Mouse (Mus musculus) liver, adult 2 months (tissue): ENCODE measurements around the gene Med16. TPM values are rescaled to one million over a fixed set of nuclear protein-coding genes. Genes with fewer than 3 reads are reported as not detected.

ENCODE experiments used
- DNase-seq: peaks from one replicate; pipeline ENCODE4 v3.0.0-alpha.2; 2011; ENCODE audit warnings: low read depth, low spot score; ENCODE audit errors: extremely low read depth
- H3K27ac ChIP-seq: fragments of 200-500 bp; replicated peaks from 2 replicates; pipeline ENCODE4 v1.5.1; 2012; ENCODE audit warnings: low read depth, mild to moderate bottlenecking, control low read depth, inconsistent platforms, low read length; ENCODE audit not compliant: insufficient read depth
- H3K27me3 ChIP-seq: fragments of 200-500 bp; 2 replicates; pipeline ENCODE4 v1.6.1; 2012; ENCODE audit warnings: mild to moderate bottlenecking, moderate library complexity, low read length, inconsistent platforms; ENCODE audit not compliant: control insufficient read depth, insufficient read depth
- H3K36me3 ChIP-seq: fragments of 200-500 bp; 2 replicates; pipeline ENCODE4 v1.6.1; 2012; ENCODE audit warnings: low read length, inconsistent platforms; ENCODE audit not compliant: control insufficient read depth, insufficient read depth
- H3K4me1 ChIP-seq: fragments of 200-500 bp; 2 replicates; pipeline ENCODE4 v1.6.1; 2011; ENCODE audit warnings: low read length; ENCODE audit not compliant: control insufficient read depth, insufficient read depth
- H3K4me3 ChIP-seq: fragments of 200-500 bp; 2 replicates; pipeline ENCODE4 v1.5.1; 2011; ENCODE audit warnings: low read depth, mild to moderate bottlenecking, control low read depth, low read length, moderate library complexity; ENCODE audit not compliant: insufficient read depth
- H3K79me2 ChIP-seq: fragments of 200-500 bp; 2 replicates; pipeline ENCODE4 v1.6.1; 2012; ENCODE audit warnings: inconsistent platforms, mild to moderate bottlenecking, low read length, moderate library complexity; ENCODE audit not compliant: control insufficient read depth, insufficient read depth
- H3K9ac ChIP-seq: fragments of 200-500 bp; 2 replicates; pipeline ENCODE4 v1.6.1; 2012; ENCODE audit warnings: low read depth, mild to moderate bottlenecking, control low read depth, inconsistent platforms, low read length
- CTCF ChIP-seq: fragments of 200-500 bp; IDR thresholded peaks from 2 replicates; pipeline ENCODE4 v1.5.1; 2011; ENCODE audit warnings: low read depth, low read length, control low read depth
- POLR2A ChIP-seq: fragments of 200-500 bp; IDR thresholded peaks from 2 replicates; pipeline ENCODE4 v1.6.1; 2011; ENCODE audit warnings: low read length, control low read depth; ENCODE audit not compliant: insufficient read depth; ENCODE audit errors: extremely low read depth
- WGBS: fragments of 180-500 bp; shearing (Covaris S2); methylation state at CpG from one replicate; pipeline ENCODE4 v1.1.7; 2018; 5-methylcytosine and 5-hydroxymethylcytosine counted together
- polyA plus RNA-seq: library from polyadenylated mRNA; depleted of rRNA; stranded (reverse); fragments of >200 nt; gene quantifications from 2 replicates; pipeline ENCODE4 v1.2.3, GENCODE M21; 2012
- total RNA-seq: library from RNA; depleted of rRNA; stranded (reverse); fragments of >200 nt; gene quantifications from 2 replicates; pipeline ENCODE4 v1.2.3, GENCODE M21; 2014

Gene Med16
- total and polyA plus RNA-seq, 2 experiments, result 5.9 to 29.9 TPM

DNA sequence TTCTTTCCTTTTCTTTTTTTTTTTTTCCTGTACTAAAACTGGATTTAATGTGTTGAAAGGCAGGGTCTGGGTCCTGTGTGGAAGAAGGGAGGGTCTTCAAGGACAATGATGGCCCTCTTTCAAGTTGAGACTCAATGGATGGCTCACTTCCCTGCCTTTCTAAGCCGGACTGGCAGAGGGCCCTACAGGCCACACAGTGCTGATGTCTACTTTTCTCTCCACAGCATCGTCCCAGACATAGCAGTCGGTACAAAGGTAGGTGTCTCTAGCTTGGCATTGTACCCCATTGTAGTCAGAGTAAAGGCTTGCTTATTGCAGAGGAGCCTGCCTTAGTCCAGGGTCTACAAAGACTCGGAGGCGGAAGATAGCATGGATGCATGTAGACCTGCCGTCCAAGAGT, 52.4 kb downstream of the Med16 start:
- Histone ChIP-seq H3K4me3 (peak overlapping the region; percentile 30), H3K9ac (peak overlapping the region; percentile 48), H3K79me2 (peaks cover 42% of the 10 kb centered on the region), H3K4me1 (peaks cover 30% of the 10 kb centered on the region), H3K36me3 (peaks cover 19% of the 10 kb centered on the region), H3K27me3 (no peaks in the 10 kb centered on the region), H3K27ac (peak overlapping the region; percentile 90; the same call in 1 of the 2 replicates)
- 19% methylated on average over 6 of the region's 6 CpGs for WGBS
- TF ChIP-seq CTCF (no peak), POLR2A (no peak)
- peak; percentile 17 for DNase-seq

DNA sequence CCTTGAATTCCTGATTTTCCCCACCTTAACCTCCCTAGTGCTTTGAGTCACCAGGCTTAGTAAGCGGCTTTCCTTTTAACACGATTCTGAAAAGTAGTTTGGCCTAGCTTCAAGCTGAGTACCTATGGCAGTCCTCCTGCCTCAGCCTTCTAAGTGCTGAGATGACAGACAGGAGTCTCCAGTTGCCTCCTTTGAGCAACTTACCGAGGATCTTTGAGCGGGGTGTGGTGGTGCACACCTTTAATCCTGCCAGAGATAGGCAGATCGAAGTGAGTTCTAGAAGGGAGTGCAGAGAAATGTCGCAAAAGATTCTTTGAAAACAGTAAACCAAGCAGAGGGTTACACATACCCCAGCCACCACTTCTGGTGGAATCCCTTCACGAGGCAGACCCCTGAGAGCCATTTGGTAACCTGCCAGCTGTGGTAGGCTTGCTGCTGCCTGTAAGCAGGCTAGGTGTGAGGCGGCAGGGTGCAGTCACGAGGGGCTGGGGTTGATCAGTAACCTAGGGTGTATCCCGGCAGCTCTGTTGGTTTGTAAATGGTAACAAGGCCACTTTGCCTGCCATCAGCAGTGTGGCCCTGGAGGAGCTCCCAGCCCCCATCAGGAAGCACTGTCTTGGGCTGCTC, 53.1 kb downstream of the Med16 start:
- peaks cover 42% of the 10 kb centered on the region for H3K79me2 ChIP-seq
- H3K27ac ChIP-seq, result peak overlapping the region; percentile 90
- H3K27me3 ChIP-seq, result no peaks in the 10 kb centered on the region
- H3K9ac ChIP-seq, result peak overlapping the region; percentile 96
- TF ChIP-seq POLR2A (no peak), CTCF (no peak)
- peaks cover 15% of the 10 kb centered on the region for H3K36me3 ChIP-seq
- 1% methylated on average over 10 of the region's 10 CpGs for WGBS
- peak overlapping the region; percentile 86 for H3K4me3 ChIP-seq
- DNase-seq, result peak; percentile 91
- peaks cover 30% of the 10 kb centered on the region for H3K4me1 ChIP-seq

DNA sequence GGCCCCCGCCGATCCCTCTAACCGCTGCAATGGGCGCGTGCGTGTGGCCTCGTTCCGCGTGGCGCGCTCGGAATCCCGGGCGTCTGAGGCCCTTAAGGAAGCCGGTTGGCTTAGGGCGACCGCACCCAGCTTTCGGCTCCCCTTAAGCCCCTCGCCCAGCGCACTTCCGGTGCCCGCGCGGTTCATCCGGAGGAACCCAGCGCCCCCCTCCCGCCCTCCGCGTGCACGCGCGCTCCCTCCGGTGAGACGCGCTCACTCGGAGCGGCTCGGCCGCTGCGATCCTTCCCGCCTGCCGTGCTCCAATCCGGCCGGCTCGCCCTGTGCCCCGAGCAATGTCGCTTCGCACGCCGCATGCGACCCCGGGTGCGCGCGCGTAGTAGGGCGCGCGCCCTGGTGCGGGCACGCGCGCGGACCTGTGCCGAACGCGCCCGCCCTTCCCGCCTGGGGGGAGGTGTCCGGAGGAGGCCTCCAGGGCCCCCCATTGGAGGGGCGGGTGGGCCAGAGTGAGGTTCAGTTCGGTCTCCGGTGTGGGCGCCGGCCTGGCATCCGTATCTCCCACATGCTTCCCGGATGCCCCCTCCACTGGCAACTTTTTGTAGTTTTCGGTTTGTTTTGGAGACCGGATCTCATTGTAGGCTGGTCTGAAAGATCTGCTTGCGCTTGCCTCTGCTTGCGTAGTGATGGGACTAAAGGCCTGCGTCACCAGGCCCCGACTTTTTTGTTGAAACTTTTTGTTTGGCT, 53.8 kb downstream of the Med16 start:
- WGBS, result under 1% methylated on average over 83 of the region's 83 CpGs
- peak overlapping the region; percentile 86 for H3K4me3 ChIP-seq
- H3K27ac ChIP-seq, result peak overlapping the region; percentile 90
- peaks cover 40% of the 10 kb centered on the region for H3K79me2 ChIP-seq
- no peak for TF ChIP-seq CTCF
- TF ChIP-seq POLR2A, result no peak
- peaks cover 30% of the 10 kb centered on the region for H3K4me1 ChIP-seq
- H3K36me3 ChIP-seq, result peaks cover 8% of the 10 kb centered on the region
- DNase-seq, result peak; percentile 58
- no peaks in the 10 kb centered on the region for H3K27me3 ChIP-seq
- H3K9ac ChIP-seq, result peak overlapping the region; percentile 96

DNA sequence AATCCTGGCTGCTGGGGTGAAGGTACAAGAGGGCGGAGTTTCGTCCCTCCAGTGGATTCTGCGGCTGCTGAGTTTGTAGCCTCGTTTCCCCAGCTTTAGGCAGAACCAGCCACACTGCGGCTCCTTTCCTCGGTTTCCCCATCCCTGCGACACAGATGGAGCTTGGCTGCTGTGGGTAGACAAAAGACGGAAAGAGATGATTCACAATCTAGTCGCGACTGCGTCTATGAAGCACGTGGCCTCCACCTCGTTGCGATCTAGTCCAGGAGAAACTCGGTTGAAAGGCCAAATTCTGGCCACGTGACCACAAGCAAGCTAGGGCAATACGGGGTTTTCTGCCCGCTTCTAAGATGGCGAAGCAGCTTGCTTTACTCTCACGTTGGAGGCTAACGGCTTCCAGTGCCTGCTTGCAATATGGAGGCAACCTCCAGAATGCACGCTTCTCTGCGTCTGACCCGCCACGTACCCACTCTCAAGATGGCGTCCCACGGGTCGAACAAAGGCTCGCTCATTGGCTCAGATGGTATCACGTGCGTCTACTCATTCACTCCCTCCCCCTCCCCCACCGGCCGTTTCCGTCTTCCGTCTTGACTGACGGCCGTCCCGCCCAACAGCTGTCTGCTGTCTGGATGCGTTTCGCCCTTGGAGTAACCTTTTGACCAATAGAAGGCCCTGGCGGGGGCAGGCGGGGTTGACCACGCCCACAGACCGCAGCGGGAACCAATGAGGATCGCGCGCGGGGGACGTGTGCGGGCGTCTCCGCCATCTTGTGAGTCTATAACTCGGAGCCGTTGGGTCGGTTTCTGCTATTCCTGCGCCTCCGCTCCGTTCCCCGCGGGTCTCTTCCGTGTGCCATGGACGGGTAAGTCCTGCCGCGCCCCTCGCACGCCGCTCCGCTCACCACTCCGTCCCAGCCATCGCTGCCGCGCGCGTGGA, 54.6 kb downstream of the Med16 start, which contains the start of gene Ptbp1:
Ptbp1 (plus strand) TSS at position 568 of the 936 bp plus-strand sequence.
- DNase-seq, result peak; percentile 96
- peaks cover 31% of the 10 kb centered on the region for H3K79me2 ChIP-seq
- H3K4me3 ChIP-seq, result peak within 1 kb of the TSS; percentile 86
- WGBS, result under 1% methylated on average over 75 of the region's 75 CpGs
- H3K4me1 ChIP-seq, result peaks cover 30% of the 10 kb centered on the region
- H3K27ac ChIP-seq, result peak within 1 kb of the TSS; percentile 90
- peak within 1 kb of the TSS; percentile 96 for H3K9ac ChIP-seq
- H3K27me3 ChIP-seq, result no peaks in the 10 kb centered on the region
- peaks cover under 1% of the 10 kb centered on the region; the same call in 1 of the 2 replicates for H3K36me3 ChIP-seq
- TF ChIP-seq CTCF (no peak), POLR2A (peak; percentile 98)

DNA sequence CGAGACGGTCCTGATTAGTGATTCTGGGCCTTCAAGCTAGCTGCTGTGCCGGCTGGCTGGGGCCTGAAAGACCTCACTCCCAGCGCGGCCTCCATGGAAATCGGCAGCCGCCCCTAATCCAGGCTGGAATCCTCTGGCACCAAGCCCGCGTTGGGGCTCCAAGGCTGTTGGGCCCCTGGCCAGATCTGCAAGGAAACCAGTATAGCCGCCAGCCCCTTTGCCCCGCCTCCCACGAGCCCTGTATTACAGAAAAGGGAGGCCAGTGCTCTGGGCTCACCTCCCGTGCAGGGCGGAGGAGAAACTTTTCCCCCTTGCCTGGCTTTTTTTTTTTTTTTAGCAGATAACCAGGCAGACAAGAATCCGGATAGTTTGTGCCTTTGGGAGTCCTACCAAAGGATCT, 55.3 kb downstream of the Med16 start:
- H3K36me3 ChIP-seq, result no peaks in the 10 kb centered on the region
- H3K79me2 ChIP-seq, result peaks cover 30% of the 10 kb centered on the region
- peak overlapping the region; percentile 88 for H3K27ac ChIP-seq
- DNase-seq, result peak; percentile 71
- 1% methylated on average over 15 of the region's 15 CpGs for WGBS
- H3K4me1 ChIP-seq, result peaks cover 29% of the 10 kb centered on the region
- H3K4me3 ChIP-seq, result peak overlapping the region; percentile 53
- no peaks in the 10 kb centered on the region for H3K27me3 ChIP-seq
- TF ChIP-seq POLR2A, result 0 out of 2 replicates have a peak, but pooled peaks have one; percentile 33
- TF ChIP-seq CTCF, result no peak
- peak overlapping the region; percentile 69 for H3K9ac ChIP-seq
